Mouse (Mus musculus): ENCODE data around the gene Itgb3bp. TPM values are rescaled to one million over a fixed set of nuclear protein-coding genes. Genes with fewer than 3 reads are reported as not detected.

The Itgb3bp gene
- total RNA-seq, 2 experiments from 2014 or later = 5.6 to 6.4 TPM

GRCm38 (mm10) chr4:99724331-99724730, 205.3 kb downstream of the Itgb3bp start:
- DNase-seq = peak; percentile 40 to 49

GRCm38 (mm10) chr4:99717905-99718304, 211.7 kb downstream of the Itgb3bp start:
- no peak for DNase-seq

GRCm38 (mm10) chr4:99715783-99716416, 213.7 kb downstream of the Itgb3bp start:
- DNase-seq = no peak

Other genes with a start within 250 kb of the Itgb3bp start
- gene Alg6, start 214.1 kb downstream of the Itgb3bp start, total RNA-seq (2021) = 1 to 10 TPM; 5.0 TPM
- 1 to 10 TPM in 1 of 2 experiments, under 1 TPM in 1; 0.65 to 2.2 TPM for gene Efcab7, start 100.6 kb downstream of the Itgb3bp start, total RNA-seq (2021)
- gene Pgm1, start 399 bp downstream of the Itgb3bp start, total RNA-seq (2021) = 100 to 1,000 TPM; 219 to 241 TPM
- 1 to 10 TPM; 3.6 to 3.7 TPM for gene Ror1, start 166.0 kb upstream of the Itgb3bp start, total RNA-seq (2021)

All from heart, adult 18-20 months (tissue).